Mouse (Mus musculus) lung, postnatal 0 days (tissue): ENCODE results near the gene Psg19. TPM values are rescaled to one million over a fixed set of nuclear protein-coding genes. Genes with fewer than 3 reads are reported as not detected.

Source experiments
- ATAC-seq: fragments of 200-750 bp; cut with Nextera tagmentation; 2 replicates; pipeline ENCODE4 v1.8.0; 2017; ENCODE audit warnings: moderate library complexity
- DNase-seq: peaks from one replicate; pipeline ENCODE4 v3.0.0-alpha.2; 2016; ENCODE audit warnings: low spot score
- H3K27ac ChIP-seq: fragments of 300-500 bp; sonication (generic); 2 replicates; pipeline ENCODE4 v1.5.1; 2014; ENCODE audit warnings: antibody characterized with exemption, mild to moderate bottlenecking, low read length, mixed read lengths
- H3K27me3 ChIP-seq: fragments of 300-500 bp; sonication (generic); replicated peaks from 2 replicates; pipeline ENCODE4 v1.6.1; 2014; ENCODE audit warnings: low read length, mixed read lengths; ENCODE audit not compliant: insufficient read depth
- H3K36me3 ChIP-seq: fragments of 300-500 bp; sonication (generic); 2 replicates; pipeline ENCODE4 v1.6.1; 2014; ENCODE audit warnings: low read length, mixed read lengths; ENCODE audit not compliant: insufficient read depth
- H3K4me1 ChIP-seq: fragments of 300-500 bp; sonication (generic); 2 replicates; pipeline ENCODE4 v1.6.1; 2014; ENCODE audit warnings: antibody characterized with exemption, low read depth, low read length, mixed read lengths; ENCODE audit not compliant: insufficient read depth
- H3K4me2 ChIP-seq: fragments of 300-500 bp; sonication (generic); replicated peaks from 2 replicates; pipeline ENCODE4 v1.6.1; 2014; ENCODE audit warnings: low read depth, mild to moderate bottlenecking, low read length, moderate library complexity, mixed read lengths
- H3K4me3 ChIP-seq: fragments of 300-500 bp; sonication (generic); 2 replicates; pipeline ENCODE4 v1.5.1; 2014; ENCODE audit warnings: low read depth, low read length
- H3K9ac ChIP-seq: fragments of 300-500 bp; sonication (generic); replicated peaks from 2 replicates; pipeline ENCODE4 v1.6.1; 2014; ENCODE audit warnings: low read depth, mild to moderate bottlenecking
- H3K9me3 ChIP-seq: fragments of 300-500 bp; sonication (generic); 2 replicates; pipeline ENCODE4 v1.6.1; 2016; ENCODE audit warnings: low read length, mixed read lengths
- CTCF ChIP-seq: IDR thresholded peaks from 2 replicates; pipeline ENCODE4 v1.5.1; 2016; ENCODE audit warnings: antibody characterized with exemption, mild to moderate bottlenecking
- EP300 ChIP-seq: IDR thresholded peaks from 2 replicates; pipeline ENCODE4 v1.6.1; 2016; ENCODE audit warnings: antibody characterized with exemption, mild to moderate bottlenecking, control low read depth
- WGBS: fragments of 180-500 bp; shearing (Covaris S2); extraction: QIAGEN DNeasy Blood & Tissue Kit; methylation state at CpG from one replicate; pipeline ENCODE4 v1.1.7; 2014; 5-methylcytosine and 5-hydroxymethylcytosine counted together
- polyA plus RNA-seq: library from polyadenylated mRNA; unstranded; fragments of >200 nt; fragmentation: Nextera tagmentation; extraction: Ambion mirVana; gene quantifications from 2 replicates; pipeline ENCODE4 v1.2.1, GENCODE M21; 2015

Psg19 gene
- polyA plus RNA-seq = not detected in 2 replicates

GRCm38 (mm10) chr7:18798420-18798819 lies at the start of gene Psg19:
Gene Psg19 (minus strand): TSS chr7:18798520.
- no peaks in the 10 kb centered on the region for H3K27me3 ChIP-seq
- H3K9ac ChIP-seq = no peak within 1 kb of the TSS
- H3K4me3 ChIP-seq = no peak within 1 kb of the TSS
- H3K9me3 ChIP-seq = no peaks in the 10 kb centered on the region
- WGBS = 89% methylated on average over 1 of the region's 1 CpGs
- H3K27ac ChIP-seq = no peak within 1 kb of the TSS
- DNase-seq = no peak
- ATAC-seq = no peak
- H3K4me1 ChIP-seq = no peaks in the 10 kb centered on the region
- TF ChIP-seq EP300 (no peak), CTCF (no peak)
- H3K4me2 ChIP-seq = no peak within 1 kb of the TSS
- H3K36me3 ChIP-seq = no peaks in the 10 kb centered on the region

- no peaks in the 10 kb centered on the region for H3K9me3 ChIP-seq
- no peaks in the 10 kb centered on the region for H3K36me3 ChIP-seq
- H3K9ac ChIP-seq = no peak overlapping the region
- WGBS = 27% methylated on average over 5 of the region's 5 CpGs
- ATAC-seq (no peak), DNase-seq (no peak)
- no peak overlapping the region for H3K27ac ChIP-seq
- TF ChIP-seq CTCF = no peak
- no peak for TF ChIP-seq EP300
- H3K27me3 ChIP-seq = no peaks in the 10 kb centered on the region
- no peak overlapping the region for H3K4me2 ChIP-seq
- H3K4me3 ChIP-seq = no peak overlapping the region
- H3K4me1 ChIP-seq = no peaks in the 10 kb centered on the region
These were observed 46.5 kb upstream of the Psg19 start for GRCm38 (mm10) chr7:18844811-18845210.

GRCm38 (mm10) chr7:18841174-18841567 lies 42.9 kb upstream of the Psg19 start:
- Histone ChIP-seq H3K27ac (peak overlapping the region; percentile 69), H3K4me3 (peak overlapping the region; percentile 28), H3K9me3 (no peaks in the 10 kb centered on the region), H3K4me1 (no peaks in the 10 kb centered on the region), H3K4me2 (peak overlapping the region; percentile 73), H3K36me3 (no peaks in the 10 kb centered on the region), H3K9ac (peak overlapping the region; percentile 27; the same call in 1 of the 2 replicates), H3K27me3 (no peaks in the 10 kb centered on the region)
- DNase-seq = no peak
- TF ChIP-seq CTCF = no peak
- TF ChIP-seq EP300 = no peak
- ATAC-seq = no peak
- 76% methylated on average over 1 of the region's 1 CpGs for WGBS

GRCm38 (mm10) chr7:18840386-18841173 lies 42.3 kb upstream of the Psg19 start:
- TF ChIP-seq EP300 = no peak; the same call in 1 of the 2 replicates
- no peak for TF ChIP-seq CTCF
- Histone ChIP-seq H3K27me3 (no peaks in the 10 kb centered on the region), H3K4me2 (peak overlapping the region; percentile 73), H3K36me3 (no peaks in the 10 kb centered on the region), H3K9ac (peak overlapping the region; percentile 85), H3K4me1 (no peaks in the 10 kb centered on the region), H3K9me3 (no peaks in the 10 kb centered on the region), H3K4me3 (peak overlapping the region; percentile 46), H3K27ac (peak overlapping the region; percentile 98)
- 5% methylated on average over 14 of the region's 17 CpGs for WGBS
- ATAC-seq (peak; percentile 95), DNase-seq (peak; percentile 94)

GRCm38 (mm10) chr7:18839865-18840264 lies 41.5 kb upstream of the Psg19 start, which contains the start of gene Mill2:
Gene Mill2 (plus strand): TSS chr7:18839966.
- 5% methylated on average over 3 of the region's 3 CpGs for WGBS
- no peaks in the 10 kb centered on the region for H3K27me3 ChIP-seq
- no peaks in the 10 kb centered on the region for H3K36me3 ChIP-seq
- H3K9ac ChIP-seq = peak within 1 kb of the TSS; percentile 85
- H3K4me3 ChIP-seq = peak within 1 kb of the TSS; percentile 46
- H3K4me1 ChIP-seq = no peaks in the 10 kb centered on the region
- peak; percentile 86 for DNase-seq
- peak; percentile 20; the same call in 1 of the 2 replicates for TF ChIP-seq CTCF
- no peak for TF ChIP-seq EP300
- H3K27ac ChIP-seq = peak within 1 kb of the TSS; percentile 98
- no peaks in the 10 kb centered on the region for H3K9me3 ChIP-seq
- H3K4me2 ChIP-seq = peak within 1 kb of the TSS; percentile 73
- ATAC-seq = peak; percentile 70

GRCm38 (mm10) chr7:18832298-18832697 lies 34.0 kb upstream of the Psg19 start:
- no peaks in the 10 kb centered on the region for H3K4me1 ChIP-seq
- TF ChIP-seq EP300 (no peak), CTCF (peak; percentile 44)
- no peaks in the 10 kb centered on the region for H3K9me3 ChIP-seq
- no peaks in the 10 kb centered on the region for H3K27me3 ChIP-seq
- ATAC-seq = peak; percentile 16; the same call in 1 of the 2 replicates
- H3K36me3 ChIP-seq = no peaks in the 10 kb centered on the region
- no peak overlapping the region for H3K4me3 ChIP-seq
- no peak overlapping the region for H3K4me2 ChIP-seq
- H3K9ac ChIP-seq = no peak overlapping the region
- no peak for DNase-seq
- 40% methylated on average over 13 of the region's 13 CpGs for WGBS
- H3K27ac ChIP-seq = no peak overlapping the region
